ENCODE assay signal across 25 mouse cellular contexts in genomic region chr10:77616166-77616565, GRCm38 (mm10). TPM values are rescaled to one million over a fixed set of nuclear protein-coding genes. Genes with fewer than 3 reads are reported as not detected.
A peak's percentile ranks its signal among the peaks of the same experiment; 100 is the strongest.
DNase-seq lines count a peak whose midpoint lies in the region; ATAC-seq and TF ChIP-seq lines count a peak whose summit lies in the region.
"Had no signal": no experiment of that assay in that cellular context is flagged by ENCODE, and none has a peak within 500 bp of the region (broad histone marks: within the 10 kb centered on the region; RNA-seq: fewer than 3 reads in every experiment).

No protein-coding gene starts in this region.

- DNase-seq in heart, adult 2 months, result no peak
- DNase-seq in heart, embryonic 10.5 days (ENCODE audit: low spot score), result no peak
- DNase-seq in liver, embryonic 14.5 days (ENCODE audit: low read depth in 3 of 3, low spot score in 3 of 3), result no peak
- DNase-seq in liver, embryonic 11.5 days (ENCODE audit: low spot score), result no peak
- peak; percentile 66 for DNase-seq in R1 (ENCODE audit: low read depth, low spot score)
- DNase-seq in left cerebral cortex, adult 11 months (ENCODE audit: low spot score), result no peak
- DNase-seq: adrenal gland, postnatal 10 days; cerebellum, adult 2 months; cerebellum, postnatal 25 days; heart, postnatal 10 days; kidney, postnatal 36 days had no signal

- H3K27me3 ChIP-seq in heart, adult 2 months (ENCODE audit: control insufficient read depth, insufficient read depth, low read length), result no peaks in the 10 kb centered on the region
- no peaks in the 10 kb centered on the region for H3K27me3 ChIP-seq in heart, embryonic 10.5 days (ENCODE audit: insufficient read depth, poor library complexity, severe bottlenecking)
- no peaks in the 10 kb centered on the region for H3K27me3 ChIP-seq in liver, embryonic 14.5 days (ENCODE audit: control insufficient read depth, insufficient read depth, low read length)
- no peaks in the 10 kb centered on the region for H3K27me3 ChIP-seq in liver, embryonic 11.5 days (replicated peaks; ENCODE audit: control insufficient read depth, insufficient read depth, low read length)
- H3K27me3 ChIP-seq: embryonic facial prominence, embryonic 12.5 days; heart, embryonic 12.5 days; midbrain, embryonic 13.5 days; Patski had no signal

- no peaks in the 10 kb centered on the region for H3K9me3 ChIP-seq in heart, embryonic 10.5 days
- H3K9me3 ChIP-seq in liver, embryonic 14.5 days (ENCODE audit: control insufficient read depth, low read length), result no peaks in the 10 kb centered on the region
- H3K9me3 ChIP-seq in liver, embryonic 11.5 days (ENCODE audit: control insufficient read depth, low read length), result no peaks in the 10 kb centered on the region
- H3K9me3 ChIP-seq: embryonic facial prominence, embryonic 12.5 days; G1E; heart, embryonic 12.5 days; hindbrain, embryonic 10.5 days; midbrain, embryonic 13.5 days had no signal

- no peak for TF ChIP-seq EP300 in heart, adult 2 months (IDR thresholded peaks at IDR 0.05; ENCODE audit: insufficient read depth, low read depth, low read length)
- no peak for TF ChIP-seq EP300 in liver, embryonic 14.5 days (IDR thresholded peaks at IDR 0.05; ENCODE audit: low read depth)

- intact Hi-C loops in heart, adult 2 months (cut with DNase I), result no loop called here

- H3K4me2 ChIP-seq in liver, embryonic 14.5 days (ENCODE audit: low read depth), result no peak overlapping the region
- H3K4me2 ChIP-seq in liver, embryonic 11.5 days, result no peak overlapping the region
- H3K4me2 ChIP-seq: embryonic facial prominence, embryonic 12.5 days; heart, embryonic 12.5 days; midbrain, embryonic 13.5 days had no signal

- H3K27ac ChIP-seq in heart, adult 2 months, result no peak overlapping the region
- no peak overlapping the region for H3K27ac ChIP-seq in heart, embryonic 10.5 days
- H3K27ac ChIP-seq in liver, embryonic 14.5 days, result no peak overlapping the region
- H3K27ac ChIP-seq in liver, embryonic 11.5 days (ENCODE audit: low read depth, low read length), result no peak overlapping the region
- H3K27ac ChIP-seq: embryonic facial prominence, embryonic 12.5 days; hindbrain, embryonic 10.5 days; left cerebral cortex, adult 2 months; midbrain, embryonic 13.5 days had no signal

- peaks cover 8% of the 10 kb centered on the region for H3K4me1 ChIP-seq in heart, adult 2 months (ENCODE audit: control insufficient read depth, insufficient read depth, low read length)
- peaks cover 6% of the 10 kb centered on the region; the same call in 1 of the 2 replicates for H3K4me1 ChIP-seq in heart, embryonic 10.5 days
- peaks cover under 1 to 6% of the 10 kb centered on the region in 2 experiments; a peak in 2 of 4 replicates for H3K4me1 ChIP-seq in liver, embryonic 14.5 days (replicated peaks; ENCODE audit: control insufficient read depth in 2 of 2, insufficient read depth in 2 of 2, low read length in 1 of 2)
- H3K4me1 ChIP-seq in liver, embryonic 11.5 days (replicated peaks; ENCODE audit: control insufficient read depth, insufficient read depth, low read length), result peaks cover 3% of the 10 kb centered on the region; the same call in 1 of the 2 replicates
- H3K4me1 ChIP-seq: embryonic facial prominence, embryonic 12.5 days; hindbrain, embryonic 10.5 days had no signal

- H3K9ac ChIP-seq in heart, adult 2 months (ENCODE audit: low read depth, low read length), result no peak overlapping the region
- H3K9ac ChIP-seq in liver, embryonic 14.5 days (replicated peaks), result no peak overlapping the region
- H3K9ac ChIP-seq in liver, embryonic 11.5 days (ENCODE audit: low read depth, low read length), result no peak overlapping the region
- H3K9ac ChIP-seq: embryonic facial prominence, embryonic 12.5 days; heart, embryonic 12.5 days; midbrain, embryonic 13.5 days had no signal

- WGBS in heart, adult 2 months, result 86% methylated on average over 9 of the region's 9 CpGs
- 91% methylated on average over 9 of the region's 9 CpGs for whole genome bisulfite sequencing in heart, embryonic 10.5 days
- WGBS in liver, embryonic 14.5 days (ENCODE audit: insufficient replicate concordance), result 88% methylated on average over 9 of the region's 9 CpGs
- WGBS in liver, embryonic 11.5 days, result 97% methylated on average over 9 of the region's 9 CpGs

- TF ChIP-seq POLR2A in heart, adult 2 months (IDR thresholded peaks at IDR 0.05; ENCODE audit: insufficient read depth, low read depth, low read length), result no peak

- peaks cover 13% of the 10 kb centered on the region for H3K36me3 ChIP-seq in heart, adult 2 months (ENCODE audit: control insufficient read depth, insufficient read depth, low read length)
- peaks cover 74% of the 10 kb centered on the region for H3K36me3 ChIP-seq in heart, embryonic 10.5 days
- H3K36me3 ChIP-seq in liver, embryonic 14.5 days (replicated peaks; ENCODE audit: control insufficient read depth, insufficient read depth, low read depth), result peaks cover 37% of the 10 kb centered on the region
- H3K36me3 ChIP-seq in liver, embryonic 11.5 days (ENCODE audit: control insufficient read depth, insufficient read depth, low read length), result peaks cover 49% of the 10 kb centered on the region

- peak; percentile 25; the same call in 1 of the 2 replicates for TF ChIP-seq CTCF in heart, adult 2 months (IDR thresholded peaks at IDR 0.05)
- peak; percentile 42 for TF ChIP-seq CTCF in liver, embryonic 14.5 days (IDR thresholded peaks at IDR 0.05; ENCODE audit: low read depth)

- no peaks in the 10 kb centered on the region for H3K79me2 ChIP-seq in heart, adult 2 months (replicated peaks; ENCODE audit: control insufficient read depth, insufficient read depth, low read length)

- ATAC-seq in liver, embryonic 14.5 days (ENCODE audit: insufficient read depth), result no peak
- ATAC-seq in liver, embryonic 11.5 days (replicated peaks; ENCODE audit: low FRiP score), result no peak
- ATAC-seq in megakaryocyte progenitor cell, adult 5-6 weeks (replicated peaks; ENCODE audit: poor library complexity), result 0 out of 2 replicates have a peak, but pooled peaks have one; percentile 46
- ATAC-seq: CD4-positive, CD25-positive, alpha-beta regulatory T cell, adult 4 months; midbrain, embryonic 13.5 days; Patski had no signal

- no peak overlapping the region for H3K4me3 ChIP-seq in heart, adult 2 months
- H3K4me3 ChIP-seq in heart, embryonic 10.5 days, result no peak overlapping the region
- H3K4me3 ChIP-seq in liver, embryonic 14.5 days (ENCODE audit: insufficient read depth in 1 of 2, low read depth in 2 of 2, low read length in 2 of 2), result no peak overlapping the region
- no peak overlapping the region for H3K4me3 ChIP-seq in liver, embryonic 11.5 days (ENCODE audit: low read depth, low read length)
- H3K4me3 ChIP-seq: embryonic facial prominence, embryonic 12.5 days; heart, embryonic 12.5 days; hindbrain, embryonic 10.5 days; left cerebral cortex, adult 2 months; midbrain, embryonic 13.5 days had no signal

RNA-seq across cellular contexts. Expression of gene Ube2g2, which starts 5.9 kb away (rescaled TPM):
- total RNA-seq in heart, adult 2 months (2021), result 10 to 100 TPM; 74.6 to 80.9 TPM
- 53.5 and 69.7 TPM in 2 replicates for polyA plus RNA-seq in heart, adult 2 months (2012; rRNA removed)
- 83.1 and 92.1 TPM in 2 replicates for polyA plus RNA-seq in heart, embryonic 10.5 days (2016; fragmentation: Nextera tagmentation; extraction: Ambion mirVana)
- polyA plus RNA-seq in liver, embryonic 14.5 days (2012; rRNA removed), result 19.3 TPM in 2 replicates
- polyA plus RNA-seq in liver, embryonic 14.5 days (2014; fragmentation: Nextera tagmentation; extraction: Ambion mirVana), result 25.3 and 27.1 TPM in 2 replicates
- polyA plus RNA-seq in liver, embryonic 11.5 days (2014; fragmentation: Nextera tagmentation; extraction: Ambion mirVana), result 62.1 and 67.9 TPM in 2 replicates
- total RNA-seq in megakaryocyte progenitor cell, adult 5-6 weeks (2015), result 22.8 and 25.1 TPM in 2 replicates
- total RNA-seq in megakaryocyte progenitor cell, adult 5-6 weeks (2017), result 30.4 and 34.2 TPM in 2 replicates

RNA-seq across cellular contexts. Expression of gene Gm49325, which starts 10.2 kb away (rescaled TPM):
- 10 to 100 TPM; 15.5 to 15.8 TPM for total RNA-seq in heart, adult 2 months (2021)
- not detected in 2 replicates for polyA plus RNA-seq in heart, adult 2 months (2012; rRNA removed)
- 2.1 and 2.7 TPM in 2 replicates for polyA plus RNA-seq in heart, embryonic 10.5 days (2016; fragmentation: Nextera tagmentation; extraction: Ambion mirVana)
- polyA plus RNA-seq in liver, embryonic 14.5 days (2012; rRNA removed), result 0.09 TPM in 1 of 2 replicates, not detected in the other
- polyA plus RNA-seq in liver, embryonic 14.5 days (2014; fragmentation: Nextera tagmentation; extraction: Ambion mirVana), result not detected in 2 replicates
- polyA plus RNA-seq in liver, embryonic 11.5 days (2014; fragmentation: Nextera tagmentation; extraction: Ambion mirVana), result 1.8 and 4.5 TPM in 2 replicates
- not detected in 2 replicates for total RNA-seq in megakaryocyte progenitor cell, adult 5-6 weeks (2015)
- total RNA-seq in megakaryocyte progenitor cell, adult 5-6 weeks (2017), result 1.1 TPM in 1 of 2 replicates, not detected in the other
- total RNA-seq: G1E; megakaryocyte, adult 5-6 weeks had no signal
- polyA plus RNA-seq: forebrain, embryonic 11.5 days; G1E; gonadal fat pad, adult 2 months; heart, embryonic 12.5 days; kidney, adult 2 months; small intestine, adult 2 months had no signal

RNA-seq across cellular contexts. Expression of gene Sumo3, which starts 10.3 kb away (rescaled TPM):
- total RNA-seq in heart, adult 2 months (2021), result 10 to 100 TPM; 66.4 to 67.8 TPM
- 122 and 167 TPM in 2 replicates for polyA plus RNA-seq in heart, adult 2 months (2012; rRNA removed)
- 235 and 306 TPM in 2 replicates for polyA plus RNA-seq in heart, embryonic 10.5 days (2016; fragmentation: Nextera tagmentation; extraction: Ambion mirVana)
- polyA plus RNA-seq in liver, embryonic 14.5 days (2012; rRNA removed), result 74.1 and 109 TPM in 2 replicates
- polyA plus RNA-seq in liver, embryonic 14.5 days (2014; fragmentation: Nextera tagmentation; extraction: Ambion mirVana), result 82.5 and 87.7 TPM in 2 replicates
- polyA plus RNA-seq in liver, embryonic 11.5 days (2014; fragmentation: Nextera tagmentation; extraction: Ambion mirVana), result 249 and 271 TPM in 2 replicates
- 34.5 and 38.8 TPM in 2 replicates for total RNA-seq in megakaryocyte progenitor cell, adult 5-6 weeks (2015)
- 187 and 212 TPM in 2 replicates for total RNA-seq in megakaryocyte progenitor cell, adult 5-6 weeks (2017)

RNA-seq across cellular contexts. Expression of gene Pttg1ip, which starts 34.6 kb away (rescaled TPM):
- 100 to 1,000 TPM; 131 to 132 TPM for total RNA-seq in heart, adult 2 months (2021)
- 119 and 168 TPM in 2 replicates for polyA plus RNA-seq in heart, adult 2 months (2012; rRNA removed)
- 94.9 and 97.0 TPM in 2 replicates for polyA plus RNA-seq in heart, embryonic 10.5 days (2016; fragmentation: Nextera tagmentation; extraction: Ambion mirVana)
- polyA plus RNA-seq in liver, embryonic 14.5 days (2012; rRNA removed), result 36.6 and 40.5 TPM in 2 replicates
- 64.8 and 69.1 TPM in 2 replicates for polyA plus RNA-seq in liver, embryonic 14.5 days (2014; fragmentation: Nextera tagmentation; extraction: Ambion mirVana)
- polyA plus RNA-seq in liver, embryonic 11.5 days (2014; fragmentation: Nextera tagmentation; extraction: Ambion mirVana), result 94.0 and 99.7 TPM in 2 replicates
- 54.1 and 60.0 TPM in 2 replicates for total RNA-seq in megakaryocyte progenitor cell, adult 5-6 weeks (2015)
- 31.8 and 37.6 TPM in 2 replicates for total RNA-seq in megakaryocyte progenitor cell, adult 5-6 weeks (2017)
